12 mouse cellular contexts compared by ENCODE assay signal in genomic region chr6:70725639-70726038, GRCm38 (mm10).
DNase-seq lines count a peak whose midpoint lies in the region.
"Had no signal": no experiment of that assay in that cellular context is flagged by ENCODE, and none has a peak within 500 bp of the region (broad histone marks: within the 10 kb centered on the region; RNA-seq: fewer than 3 reads in every experiment).

No protein-coding gene starts in this region.

- peak; percentile 64 for DNase-seq in gastrocnemius, adult 18-20 months (ENCODE audit: low spot score)
- DNase-seq in gastrocnemius, postnatal 4 days (ENCODE audit: low spot score in 2 of 2), result no peak
- peak; percentile 79 for DNase-seq in A20 (ENCODE audit: low read depth, low spot score)
- DNase-seq in cerebellum, adult 11 months, result peak; percentile 9
- DNase-seq in cerebellum, postnatal 36 days, result peak; percentile 60 to 63
- no peak for DNase-seq in adrenal gland, postnatal 14 days
- DNase-seq in layer of hippocampus, adult 18-20 months (ENCODE audit: low spot score in 2 of 2), result no peak
- no peak for DNase-seq in layer of hippocampus, postnatal 36 days
- DNase-seq: gastrocnemius, postnatal 10 days; kidney, adult 18-20 months; kidney, postnatal 4 days; lung, postnatal 14 days had no signal

Comparison
In these comparisons a context has a peak if more than half of its experiments do, and no peak if none do; other contexts are left out.
1. DNase-seq: peak in gastrocnemius, adult 18-20 months (single experiment), A20 (single experiment), cerebellum, adult 11 months (single experiment) and cerebellum, postnatal 36 days (2 of 2); none in gastrocnemius, postnatal 4 days (0 of 2), adrenal gland, postnatal 14 days (single experiment), layer of hippocampus, adult 18-20 months (0 of 2) and layer of hippocampus, postnatal 36 days (0 of 2).